Mouse (Mus musculus) myocyte (in vitro differentiated cells): Measurements from ENCODE around the gene Cadm3.

Experiments used
- CEBPB ChIP-seq: IDR thresholded peaks from 2 replicates; pipeline ENCODE4 v1.6.1; 2011; ENCODE audit warnings: mild to moderate bottlenecking, moderate library complexity; ENCODE audit not compliant: poor library complexity, insufficient read depth, severe bottlenecking
- MAX ChIP-seq: IDR thresholded peaks from one replicate; pipeline ENCODE4 v1.6.1; 2011; ENCODE audit warnings: low read depth, mild to moderate bottlenecking, control low read depth
- MYOG ChIP-seq, 3 experiments: IDR thresholded peaks; one replicate each; pipeline ENCODE4 v1.6.1; 2011; ENCODE audit warnings: control low read depth in 2 of 3, low read depth in 2 of 3, mild to moderate bottlenecking in 2 of 3; ENCODE audit not compliant: insufficient read length in 2 of 3, control insufficient read depth in 1 of 3, insufficient read depth in 1 of 3
- POLR2A ChIP-seq: IDR thresholded peaks from one replicate; pipeline ENCODE4 v1.6.1; 2011; ENCODE audit warnings: low read depth, mild to moderate bottlenecking, control low read depth, moderate library complexity; ENCODE audit not compliant: insufficient read length
- POLR2AphosphoS2 ChIP-seq: IDR thresholded peaks from one replicate; pipeline ENCODE4 v1.6.1; 2011; ENCODE audit warnings: low read depth, control low read depth; ENCODE audit not compliant: insufficient read length
- TCF3 ChIP-seq: IDR thresholded peaks from one replicate; pipeline ENCODE4 v1.6.1; 2011; ENCODE audit warnings: low read depth, control low read depth; ENCODE audit not compliant: insufficient read length
- USF1 ChIP-seq: IDR thresholded peaks from one replicate; pipeline ENCODE4 v1.6.1; 2011; ENCODE audit warnings: low read depth, mild to moderate bottlenecking, control low read depth, moderate library complexity

DNA sequence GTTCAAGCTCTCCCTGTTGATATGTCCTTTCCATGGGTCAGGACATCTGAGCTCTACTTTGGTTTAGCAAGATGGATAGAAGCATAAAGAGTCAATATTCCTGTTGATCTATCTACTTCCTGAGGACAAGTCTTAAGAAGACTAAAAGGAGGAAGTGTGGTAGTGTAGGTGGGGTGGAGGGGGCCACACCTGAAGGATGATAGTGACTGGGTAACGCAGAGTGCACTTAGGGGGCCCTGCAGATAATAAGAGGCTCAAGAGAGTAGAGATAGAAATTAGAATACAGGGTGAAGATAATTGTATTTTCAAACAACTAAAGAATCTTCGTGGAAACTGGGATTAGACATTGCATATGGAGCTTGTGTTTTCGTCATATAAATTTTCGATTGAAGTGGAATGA lies 22.4 kb downstream of the Cadm3 start:
- no peak for TF ChIP-seq TCF3
- no peak for TF ChIP-seq POLR2A
- TF ChIP-seq USF1 = no peak
- no peak for TF ChIP-seq MAX
- no peak for TF ChIP-seq CEBPB
- TF ChIP-seq POLR2AphosphoS2 = no peak
- TF ChIP-seq MYOG (IDR thresholded peaks at IDR 0.05; ENCODE audit: control insufficient read depth in 1 of 3, insufficient read depth in 1 of 3, insufficient read length in 2 of 3, low read depth in 2 of 3) = no peak
